Mouse (Mus musculus) neural tube, embryonic 14.5 days (tissue): ENCODE measurements around the gene Magi2. TPM values are rescaled to one million over a fixed set of nuclear protein-coding genes. Genes with fewer than 3 reads are reported as not detected.

ENCODE experiments used
- ATAC-seq: fragments of 200-750 bp; cut with Nextera tagmentation; 2 replicates; pipeline ENCODE4 v1.8.0; 2017; ENCODE audit warnings: low read depth, mild to moderate bottlenecking, moderate TSS enrichment, moderate library complexity
- H3K27ac ChIP-seq: fragments of 300-500 bp; sonication (generic); 2 replicates; pipeline ENCODE4 v1.5.1; 2014; ENCODE audit warnings: low read depth, mild to moderate bottlenecking, control low read depth, low read length, moderate library complexity, mixed read lengths
- H3K27me3 ChIP-seq: fragments of 300-500 bp; sonication (generic); 2 replicates; pipeline ENCODE4 v1.6.1; 2014; ENCODE audit warnings: low read length; ENCODE audit not compliant: control insufficient read depth, insufficient read depth
- H3K36me3 ChIP-seq: fragments of 300-500 bp; sonication (generic); 2 replicates; pipeline ENCODE4 v1.6.1; 2014; ENCODE audit warnings: low read length, mixed read lengths; ENCODE audit not compliant: control insufficient read depth, insufficient read depth
- H3K4me1 ChIP-seq: fragments of 300-500 bp; sonication (generic); 2 replicates; pipeline ENCODE4 v1.6.1; 2014; ENCODE audit warnings: low read length; ENCODE audit not compliant: control insufficient read depth, insufficient read depth
- H3K4me2 ChIP-seq: fragments of 300-500 bp; sonication (generic); 2 replicates; pipeline ENCODE4 v1.6.1; 2014; ENCODE audit warnings: mild to moderate bottlenecking, low read depth, low read length, control low read depth
- H3K4me3 ChIP-seq: fragments of 300-500 bp; sonication (generic); 2 replicates; pipeline ENCODE4 v1.5.1; 2014; ENCODE audit warnings: low read depth, low read length, control low read depth, mixed read lengths
- H3K9ac ChIP-seq: fragments of 300-500 bp; sonication (generic); replicated peaks from 2 replicates; pipeline ENCODE4 v1.6.1; 2014; ENCODE audit warnings: low read depth, mild to moderate bottlenecking, control low read depth, low read length, mixed read lengths
- H3K9me3 ChIP-seq: fragments of 300-500 bp; sonication (generic); 2 replicates; pipeline ENCODE4 v1.6.1; 2016; ENCODE audit warnings: low read length; ENCODE audit not compliant: control insufficient read depth
- WGBS: fragments of 180-500 bp; shearing (Covaris S2); extraction: QIAGEN DNeasy Blood & Tissue Kit; methylation state at CpG from one replicate; pipeline ENCODE4 v1.1.7; 2014; 5-methylcytosine and 5-hydroxymethylcytosine counted together
- polyA plus RNA-seq: library from polyadenylated mRNA; unstranded; fragments of >200 nt; fragmentation: Nextera tagmentation; extraction: Ambion mirVana; gene quantifications from 2 replicates; pipeline ENCODE4 v1.2.1, GENCODE M21; 2014

Magi2 gene
- polyA plus RNA-seq, 1 experiment from 2014 or later = 50.2 TPM

DNA sequence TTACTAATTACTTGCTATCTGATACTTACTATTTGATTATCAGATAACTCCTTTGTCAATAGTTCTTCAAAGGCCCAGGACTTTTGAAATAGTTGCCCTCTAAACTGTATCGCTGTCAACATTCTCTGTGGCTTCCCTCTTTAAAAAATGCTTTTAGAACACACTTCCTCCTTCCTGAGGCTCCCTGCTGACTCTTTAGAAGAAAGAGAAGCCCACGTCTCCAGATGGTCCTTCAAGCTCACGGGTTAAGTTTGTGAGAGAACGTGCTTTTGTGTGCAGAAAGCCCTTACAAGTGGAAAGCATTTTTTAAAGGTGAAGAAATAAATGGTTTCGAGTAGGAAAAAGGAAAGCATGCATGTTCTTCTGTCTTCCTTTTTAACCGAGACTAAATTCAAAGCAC, 1267.2 kb downstream of the Magi2 start:
- Histone ChIP-seq H3K36me3 (no peaks in the 10 kb centered on the region), H3K27ac (no peak overlapping the region), H3K9me3 (no peaks in the 10 kb centered on the region), H3K27me3 (no peaks in the 10 kb centered on the region), H3K4me3 (no peak overlapping the region), H3K4me1 (no peaks in the 10 kb centered on the region), H3K4me2 (no peak overlapping the region), H3K9ac (no peak overlapping the region)
- WGBS = 62% methylated on average over 6 of the region's 6 CpGs
- no peak for ATAC-seq

DNA sequence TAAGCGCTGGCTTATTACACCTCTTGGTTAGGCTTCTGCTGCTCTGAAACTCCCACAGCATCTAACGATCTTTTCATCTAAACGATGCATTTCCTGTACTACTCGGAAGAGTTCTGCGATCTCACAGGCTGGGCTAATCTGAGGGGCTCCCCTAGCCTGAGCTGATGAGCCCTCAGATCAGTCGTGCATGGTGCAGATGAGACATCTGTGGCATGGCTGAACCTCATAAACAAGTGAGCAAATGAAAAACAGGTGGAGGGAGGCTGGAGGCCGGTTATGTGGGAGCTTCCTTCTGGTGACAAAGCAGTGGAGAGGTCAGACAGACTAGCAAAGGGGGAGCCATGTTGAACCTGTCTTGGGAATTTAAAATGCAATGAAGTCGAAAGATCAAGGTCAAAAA, 1270.1 kb downstream of the Magi2 start:
- no peaks in the 10 kb centered on the region for H3K27me3 ChIP-seq
- no peak overlapping the region for H3K27ac ChIP-seq
- WGBS = 53% methylated on average over 8 of the region's 8 CpGs
- H3K4me3 ChIP-seq = no peak overlapping the region
- H3K4me2 ChIP-seq = no peak overlapping the region
- H3K36me3 ChIP-seq = no peaks in the 10 kb centered on the region
- 0 out of 2 replicates have a peak, but pooled peaks have one; percentile 38 for ATAC-seq
- no peak overlapping the region for H3K9ac ChIP-seq
- H3K4me1 ChIP-seq = no peaks in the 10 kb centered on the region
- H3K9me3 ChIP-seq = no peaks in the 10 kb centered on the region

DNA sequence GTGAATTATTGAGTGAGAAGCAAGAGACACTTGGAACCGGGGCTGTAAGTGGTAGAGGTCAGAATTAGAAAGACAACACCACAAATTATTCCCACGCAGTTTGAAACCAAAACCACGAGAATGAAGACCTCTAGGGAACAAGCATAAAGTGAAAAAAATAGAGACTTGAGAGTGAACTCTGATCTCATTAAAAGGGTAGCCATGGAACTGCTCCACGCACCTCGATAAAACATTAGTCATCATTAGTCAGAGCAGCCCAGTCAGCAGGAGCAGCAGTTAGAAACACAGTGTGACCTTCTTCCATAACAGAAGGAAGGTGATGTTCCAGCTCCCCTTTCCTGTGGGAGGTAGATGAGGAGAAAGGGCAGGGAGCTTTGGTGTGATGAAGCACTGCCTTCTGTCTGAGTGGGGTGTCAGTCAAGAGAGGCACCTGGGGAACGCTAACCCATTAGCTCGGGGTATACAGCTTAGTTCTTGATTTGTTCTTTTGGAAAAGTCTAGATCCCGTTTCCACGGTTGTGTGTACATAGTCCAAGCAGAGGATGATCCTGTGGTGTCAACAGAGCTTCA, 1272.3 kb downstream of the Magi2 start:
- H3K27ac ChIP-seq = no peak overlapping the region
- no peak overlapping the region for H3K4me3 ChIP-seq
- H3K36me3 ChIP-seq = no peaks in the 10 kb centered on the region
- no peak overlapping the region for H3K9ac ChIP-seq
- no peaks in the 10 kb centered on the region for H3K27me3 ChIP-seq
- WGBS = 59% methylated on average over 9 of the region's 9 CpGs
- no peaks in the 10 kb centered on the region for H3K9me3 ChIP-seq
- H3K4me1 ChIP-seq = no peaks in the 10 kb centered on the region
- ATAC-seq = peak; percentile 60; the same call in 1 of the 2 replicates
- no peak overlapping the region for H3K4me2 ChIP-seq

DNA sequence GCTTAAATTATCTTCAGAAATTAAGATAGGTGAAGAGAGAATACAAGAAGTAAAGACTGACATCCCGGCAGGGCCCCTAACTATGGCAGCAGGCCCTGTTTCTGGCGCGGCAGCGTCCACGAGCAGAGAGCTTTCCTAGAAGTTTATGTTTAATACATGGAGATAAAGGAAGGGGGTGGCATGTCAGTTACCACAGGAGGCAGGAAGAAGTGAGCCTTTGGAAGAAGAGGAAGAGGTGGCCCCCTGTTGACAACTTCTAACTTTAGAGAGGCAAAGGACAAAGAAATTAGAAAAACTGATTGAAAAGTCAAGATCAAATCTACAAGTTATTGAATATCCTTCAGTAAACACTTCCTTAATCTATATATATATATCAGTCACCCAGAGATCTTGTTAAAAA, 1281.8 kb downstream of the Magi2 start:
- Histone ChIP-seq H3K9me3 (no peaks in the 10 kb centered on the region), H3K4me2 (no peak overlapping the region), H3K36me3 (no peaks in the 10 kb centered on the region), H3K27me3 (no peaks in the 10 kb centered on the region), H3K9ac (no peak overlapping the region), H3K4me1 (no peaks in the 10 kb centered on the region), H3K27ac (no peak overlapping the region), H3K4me3 (no peak overlapping the region)
- ATAC-seq = no peak
- 76% methylated on average over 5 of the region's 5 CpGs for WGBS

DNA sequence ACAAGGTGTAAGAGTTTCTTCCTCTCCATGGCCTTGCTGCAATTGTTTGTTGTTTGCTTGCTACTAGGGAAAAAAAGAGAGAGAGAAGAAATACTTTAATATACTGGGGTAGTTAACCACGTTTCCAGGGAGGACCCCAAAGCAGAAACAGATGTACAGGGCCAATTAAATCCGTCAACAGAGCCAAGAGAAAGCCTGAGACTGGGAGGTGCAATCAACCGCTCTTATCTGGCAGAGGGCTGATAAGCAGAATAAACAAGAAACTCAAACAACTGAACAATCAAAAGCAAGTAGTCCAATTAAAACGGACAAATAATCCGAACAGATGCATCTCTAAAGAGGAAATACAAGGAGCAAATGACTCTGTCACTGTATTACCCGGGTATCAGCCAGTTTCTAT, 1282.8 kb downstream of the Magi2 start:
- no peaks in the 10 kb centered on the region for H3K9me3 ChIP-seq
- H3K4me1 ChIP-seq = no peaks in the 10 kb centered on the region
- H3K4me2 ChIP-seq = no peak overlapping the region
- no peak overlapping the region for H3K4me3 ChIP-seq
- no peaks in the 10 kb centered on the region for H3K27me3 ChIP-seq
- H3K36me3 ChIP-seq = no peaks in the 10 kb centered on the region
- H3K27ac ChIP-seq = no peak overlapping the region
- 65% methylated on average over 6 of the region's 6 CpGs for WGBS
- no peak for ATAC-seq
- H3K9ac ChIP-seq = no peak overlapping the region

- WGBS = 44% methylated on average over 16 of the region's 16 CpGs
- Histone ChIP-seq H3K9ac (no peak overlapping the region), H3K36me3 (no peaks in the 10 kb centered on the region), H3K4me3 (no peak overlapping the region), H3K9me3 (no peaks in the 10 kb centered on the region), H3K27me3 (no peaks in the 10 kb centered on the region), H3K4me1 (no peaks in the 10 kb centered on the region), H3K4me2 (no peak overlapping the region), H3K27ac (no peak overlapping the region)
- 0 out of 2 replicates have a peak, but pooled peaks have one; percentile 41 for ATAC-seq
Observed at GRCm38 (mm10) chr5:20512377-20513126, 1285.7 kb downstream of the Magi2 start.

GRCm38 (mm10) chr5:20521639-20522038, 1294.8 kb downstream of the Magi2 start:
- H3K36me3 ChIP-seq = no peaks in the 10 kb centered on the region
- H3K27me3 ChIP-seq = no peaks in the 10 kb centered on the region
- H3K27ac ChIP-seq = peak overlapping the region; percentile 45; the same call in 1 of the 2 replicates
- 27% methylated on average over 9 of the region's 9 CpGs for WGBS
- H3K4me1 ChIP-seq = peaks cover 7% of the 10 kb centered on the region
- ATAC-seq = peak; percentile 90
- no peak overlapping the region for H3K4me2 ChIP-seq
- H3K9me3 ChIP-seq = no peaks in the 10 kb centered on the region
- H3K4me3 ChIP-seq = no peak overlapping the region
- H3K9ac ChIP-seq = no peak overlapping the region

DNA sequence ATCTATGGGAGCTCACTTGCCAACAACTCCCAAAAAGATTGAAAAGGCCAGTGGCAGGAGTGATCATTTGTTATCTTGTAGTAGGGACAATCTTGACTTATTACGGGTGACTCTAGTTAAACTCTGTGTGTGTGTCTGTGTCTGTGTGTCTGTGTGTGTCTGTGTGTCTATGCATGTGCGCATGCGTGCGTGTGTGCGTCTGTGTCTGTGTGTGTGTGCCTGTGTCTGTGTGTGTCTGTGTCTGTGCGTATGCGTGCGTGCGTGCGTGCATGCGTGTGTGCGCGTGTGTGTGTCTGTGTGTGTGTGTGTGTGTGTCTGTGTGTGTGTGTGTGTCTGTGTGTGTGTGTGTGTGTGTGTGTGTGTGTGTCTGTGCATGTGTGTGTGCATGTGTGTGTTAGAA, 1295.2 kb downstream of the Magi2 start:
- peaks cover 7% of the 10 kb centered on the region for H3K4me1 ChIP-seq
- no peaks in the 10 kb centered on the region for H3K36me3 ChIP-seq
- peak; percentile 50; the same call in 1 of the 2 replicates for ATAC-seq
- no peak overlapping the region for H3K9ac ChIP-seq
- H3K9me3 ChIP-seq = no peaks in the 10 kb centered on the region
- 81% methylated on average over 13 of the region's 13 CpGs for WGBS
- no peak overlapping the region for H3K4me3 ChIP-seq
- H3K4me2 ChIP-seq = no peak overlapping the region
- H3K27ac ChIP-seq = peak overlapping the region; percentile 45; the same call in 1 of the 2 replicates
- H3K27me3 ChIP-seq = no peaks in the 10 kb centered on the region

- Histone ChIP-seq H3K9ac (no peak overlapping the region), H3K36me3 (no peaks in the 10 kb centered on the region), H3K27ac (no peak overlapping the region), H3K4me3 (no peak overlapping the region), H3K27me3 (no peaks in the 10 kb centered on the region), H3K9me3 (no peaks in the 10 kb centered on the region), H3K4me2 (no peak overlapping the region), H3K4me1 (peaks cover 7% of the 10 kb centered on the region)
- ATAC-seq = no peak
Observed at GRCm38 (mm10) chr5:20523776-20524175, 1296.9 kb downstream of the Magi2 start.
